Mouse (Mus musculus) embryonic fibroblast, embryonic 13.5 days (primary cell): ENCODE data around the gene Wdr75.

Source experiments
- CTCF ChIP-seq: IDR thresholded peaks from 2 replicates; pipeline ENCODE4 v1.5.1; 2011; ENCODE audit warnings: mild to moderate bottlenecking, control low read depth, low read length, moderate library complexity, borderline replicate concordance; ENCODE audit not compliant: insufficient read depth
- POLR2A ChIP-seq: IDR thresholded peaks from 2 replicates; pipeline ENCODE4 v1.6.1; 2011; ENCODE audit warnings: low read depth, mild to moderate bottlenecking, control low read depth, low read length, moderate library complexity

- TF ChIP-seq POLR2A (no peak), CTCF (no peak)
Observed at GRCm38 (mm10) chr1:45868050-45868449, 73.1 kb downstream of the Wdr75 start.
